Mouse (Mus musculus) intestine, postnatal 0 days (tissue): ENCODE data around the gene Pdia4. TPM values are rescaled to one million over a fixed set of nuclear protein-coding genes. Genes with fewer than 3 reads are reported as not detected.
A peak's percentile ranks its signal among the peaks of the same experiment; 100 is the strongest.
"Not testable (repeated sequence)": the region's sequence is repeated elsewhere in the genome, so short reads cannot be mapped to it uniquely, and the experiment has no call there.

ENCODE experiments used
- ATAC-seq: fragments of 200-750 bp; cut with Nextera tagmentation; 2 replicates; pipeline ENCODE4 v1.8.0; 2017; ENCODE audit warnings: mild to moderate bottlenecking, moderate TSS enrichment, moderate library complexity
- H3K27ac ChIP-seq: fragments of 300-500 bp; sonication (generic); 2 replicates; pipeline ENCODE4 v1.5.1; 2014; ENCODE audit warnings: mild to moderate bottlenecking, low read depth, low read length, moderate library complexity
- H3K27me3 ChIP-seq: fragments of 300-500 bp; sonication (generic); replicated peaks from 2 replicates; pipeline ENCODE4 v1.6.1; 2014; ENCODE audit warnings: low read length, mixed read lengths; ENCODE audit not compliant: control insufficient read depth, insufficient read depth
- H3K36me3 ChIP-seq: fragments of 300-500 bp; sonication (generic); 2 replicates; pipeline ENCODE4 v1.6.1; 2014; ENCODE audit warnings: mild to moderate bottlenecking, moderate library complexity; ENCODE audit not compliant: control insufficient read depth, insufficient read depth
- H3K4me1 ChIP-seq: fragments of 300-500 bp; sonication (generic); replicated peaks from 2 replicates; pipeline ENCODE4 v1.6.1; 2014; ENCODE audit warnings: antibody characterized with exemption, low read length, mixed read lengths; ENCODE audit not compliant: control insufficient read depth, insufficient read depth
- H3K4me2 ChIP-seq: fragments of 300-500 bp; sonication (generic); replicated peaks from 2 replicates; pipeline ENCODE4 v1.6.1; 2014; ENCODE audit warnings: low read depth, mild to moderate bottlenecking, moderate library complexity
- H3K4me3 ChIP-seq: fragments of 300-500 bp; sonication (generic); 2 replicates; pipeline ENCODE4 v1.5.1; 2014; ENCODE audit warnings: low read depth, low read length
- H3K9ac ChIP-seq: fragments of 300-500 bp; sonication (generic); 2 replicates; pipeline ENCODE4 v1.6.1; 2014; ENCODE audit warnings: mild to moderate bottlenecking, low read depth, low read length
- H3K9me3 ChIP-seq: fragments of 300-500 bp; sonication (generic); 2 replicates; pipeline ENCODE4 v1.6.1; 2016; ENCODE audit warnings: mixed run types; ENCODE audit not compliant: control insufficient read depth
- CTCF ChIP-seq: sonication (generic); IDR thresholded peaks from 2 replicates; pipeline ENCODE4 v1.5.1; 2016; ENCODE audit warnings: low read depth, mild to moderate bottlenecking, control low read depth, antibody characterized with exemption, moderate library complexity
- whole genome bisulfite sequencing: fragments of 180-500 bp; shearing (Covaris S2); extraction: QIAGEN DNeasy Blood & Tissue Kit; methylation state at CpG from one replicate; pipeline ENCODE4 v1.1.7; 2014; 5-methylcytosine and 5-hydroxymethylcytosine counted together
- polyA plus RNA-seq: library from polyadenylated mRNA; unstranded; fragments of >200 nt; fragmentation: Nextera tagmentation; extraction: Ambion mirVana; gene quantifications from 2 replicates; pipeline ENCODE4 v1.2.1, GENCODE M21; 2015

The Pdia4 gene
- polyA plus RNA-seq, result 95.9 and 97.3 TPM in 2 replicates

DNA sequence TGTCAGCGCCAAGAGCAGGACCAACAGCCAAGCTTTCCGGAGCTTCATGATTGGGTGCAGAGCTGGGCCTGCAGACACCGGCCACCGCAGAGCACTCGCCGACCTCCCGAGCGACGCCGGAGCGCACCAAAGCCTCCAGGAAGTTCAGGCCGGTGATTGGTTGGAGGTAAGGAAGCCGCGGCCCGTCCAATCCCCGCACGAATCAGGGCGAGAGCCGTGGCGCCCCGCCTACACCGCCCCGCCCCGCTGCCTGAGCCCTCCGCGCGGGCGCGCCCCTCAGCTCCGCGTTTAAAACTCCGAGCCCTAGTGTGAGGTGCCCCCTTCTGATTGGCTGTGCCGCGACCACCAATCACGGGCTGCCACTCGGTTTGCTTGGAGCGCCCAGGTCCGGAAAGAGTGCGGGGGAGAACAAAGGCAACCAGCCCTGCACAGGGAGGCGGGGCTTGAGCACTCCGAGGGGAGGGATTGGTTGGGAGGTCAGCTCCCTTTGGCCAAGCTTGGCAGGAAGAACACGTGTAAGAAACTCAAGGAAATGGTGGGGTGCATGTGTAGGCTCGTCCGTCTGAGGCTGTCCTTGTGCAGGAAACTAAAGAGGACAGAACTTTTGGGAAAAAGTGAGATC lies at the start of gene Pdia4:
Pdia4 (minus strand) TSS at position 174 of the 622 bp plus-strand sequence.
- peak; percentile 98 for ATAC-seq
- Histone ChIP-seq H3K4me3 (peak within 1 kb of the TSS; percentile 78), H3K4me1 (peaks cover 7% of the 10 kb centered on the region), H3K27ac (peak within 1 kb of the TSS; percentile 91), H3K4me2 (peak within 1 kb of the TSS; percentile 76), H3K36me3 (0 out of 2 replicates have a peak, but pooled peaks cover 4% of the 10 kb centered on the region), H3K27me3 (no peaks in the 10 kb centered on the region), H3K9ac (peak within 1 kb of the TSS; percentile 69), H3K9me3 (no peaks in the 10 kb centered on the region)
- no peak for TF ChIP-seq CTCF
- WGBS, result under 1% methylated on average over 44 of the region's 44 CpGs

- not testable (repeated sequence) for H3K27ac ChIP-seq, H3K4me1 ChIP-seq, H3K4me2 ChIP-seq, H3K9me3 ChIP-seq, H3K9ac ChIP-seq, H3K4me3 ChIP-seq, ATAC-seq, H3K27me3 ChIP-seq
- WGBS, result 85% methylated on average over 3 of the region's 3 CpGs
- peaks cover 25% of the 10 kb centered on the region for H3K36me3 ChIP-seq
These were observed 44.5 kb upstream of the Pdia4 start for GRCm38 (mm10) chr6:47857729-47858128.

DNA sequence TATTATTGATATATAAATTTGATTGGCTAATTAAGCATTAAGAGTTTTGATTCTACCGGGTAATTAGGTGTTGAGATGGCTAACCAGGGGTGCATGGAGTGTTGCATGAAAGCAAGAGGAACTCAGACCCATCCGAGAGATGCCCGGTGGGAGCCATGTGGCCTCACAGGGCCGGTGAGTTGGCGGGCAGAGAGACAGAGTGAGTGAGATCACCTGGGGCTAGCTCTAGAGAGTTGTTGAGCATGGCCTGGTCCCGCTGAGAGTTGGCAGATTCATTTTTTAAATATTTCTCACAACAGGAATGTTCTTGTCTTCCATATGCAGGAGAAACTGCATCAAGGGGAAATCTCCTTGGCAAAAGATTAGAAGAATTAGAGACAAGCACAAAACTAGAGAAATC lies 44.0 kb upstream of the Pdia4 start:
- Histone ChIP-seq H3K36me3 (peaks cover 24% of the 10 kb centered on the region), H3K9me3 (no peaks in the 10 kb centered on the region), H3K27me3 (no peaks in the 10 kb centered on the region), H3K4me3 (no peak overlapping the region), H3K9ac (no peak overlapping the region), H3K27ac (no peak overlapping the region), H3K4me1 (no peaks in the 10 kb centered on the region), H3K4me2 (no peak overlapping the region)
- ATAC-seq, result no peak
- 95% methylated on average over 6 of the region's 6 CpGs for WGBS
- no peak for TF ChIP-seq CTCF

GRCm38 (mm10) chr6:47845779-47846178 lies 32.5 kb upstream of the Pdia4 start:
- no peak for TF ChIP-seq CTCF

DNA sequence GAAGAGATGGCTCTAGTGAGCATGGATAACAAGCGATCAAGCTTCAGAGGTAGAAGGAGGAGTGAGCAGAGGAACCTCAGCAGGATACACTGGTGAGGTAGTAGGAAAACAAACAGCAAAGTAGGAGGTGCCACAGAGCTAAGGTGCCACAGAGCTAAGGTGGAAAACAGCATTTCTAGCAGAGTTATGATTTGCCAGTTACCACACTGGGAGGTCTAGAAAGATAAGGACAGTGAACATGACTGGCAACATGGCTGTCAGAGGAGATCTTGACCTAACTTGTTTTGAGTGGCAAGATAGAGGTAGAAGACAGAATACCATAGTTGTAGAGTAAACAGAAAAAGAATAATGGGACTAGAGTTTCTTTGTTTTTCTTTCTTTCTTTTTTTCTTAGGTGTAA lies 29.1 kb upstream of the Pdia4 start:
- Histone ChIP-seq H3K9me3 (no peaks in the 10 kb centered on the region), H3K27ac (no peak overlapping the region), H3K4me1 (0 out of 2 replicates have a peak, but pooled peaks cover 4% of the 10 kb centered on the region), H3K36me3 (peaks cover 6% of the 10 kb centered on the region; the same call in 1 of the 2 replicates), H3K9ac (no peak overlapping the region), H3K4me3 (no peak overlapping the region), H3K27me3 (no peaks in the 10 kb centered on the region), H3K4me2 (no peak overlapping the region)
- ATAC-seq, result no peak
- no peak for TF ChIP-seq CTCF
- WGBS, result 84% methylated on average over 1 of the region's 1 CpGs

More at GRCm38 (mm10) chr6:47845779-47846178, 32.5 kb upstream of the Pdia4 start:
- no peaks in the 10 kb centered on the region for H3K9me3 ChIP-seq
- no peak overlapping the region for H3K4me3 ChIP-seq
- H3K36me3 ChIP-seq, result 0 out of 2 replicates have a peak, but pooled peaks cover 4% of the 10 kb centered on the region
- no peak overlapping the region for H3K27ac ChIP-seq
- no peaks in the 10 kb centered on the region for H3K4me1 ChIP-seq
- H3K4me2 ChIP-seq, result no peak overlapping the region
- ATAC-seq, result no peak
- no peak overlapping the region for H3K9ac ChIP-seq
- H3K27me3 ChIP-seq, result no peaks in the 10 kb centered on the region

DNA sequence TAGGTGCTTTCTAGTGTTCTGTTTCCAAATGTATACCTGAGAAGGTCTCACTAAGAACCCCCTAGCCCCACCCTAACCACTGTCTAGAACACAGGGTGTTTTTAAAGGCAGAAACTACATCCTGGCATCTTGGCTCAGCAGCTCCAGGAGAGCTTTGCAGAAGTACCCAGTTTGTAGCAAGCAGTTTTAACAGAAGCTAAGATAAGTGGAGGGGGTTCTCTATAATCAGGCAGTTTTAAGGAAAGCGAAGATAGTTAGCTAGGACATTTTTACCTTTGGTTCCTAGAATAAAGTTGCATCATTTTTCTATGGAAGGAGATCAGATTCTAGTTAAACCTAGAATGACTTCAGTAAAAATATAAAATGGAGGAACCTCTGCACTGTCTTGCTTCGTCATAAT lies 28.6 kb upstream of the Pdia4 start:
- no peak for ATAC-seq

More for the DNA sequence above, 28.6 kb upstream of the Pdia4 start:
- Histone ChIP-seq H3K4me3 (no peak overlapping the region), H3K4me1 (0 out of 2 replicates have a peak, but pooled peaks cover 4% of the 10 kb centered on the region), H3K9ac (no peak overlapping the region), H3K36me3 (peaks cover 6% of the 10 kb centered on the region; the same call in 1 of the 2 replicates), H3K27me3 (no peaks in the 10 kb centered on the region), H3K9me3 (no peaks in the 10 kb centered on the region), H3K4me2 (no peak overlapping the region), H3K27ac (no peak overlapping the region)
- no peak for TF ChIP-seq CTCF
- WGBS, result 96% methylated on average over 2 of the region's 2 CpGs
